Mouse (Mus musculus) heart, adult 11 months (tissue): ENCODE data around the gene Tgm2.

Experiments used
- DNase-seq: peaks from one replicate; pipeline ENCODE4 v3.0.0; 2022

Tgm2 gene

GRCm38 (mm10) chr2:158166628-158167027 is 20.4 kb upstream of the Tgm2 start:
- peak; percentile 98 for DNase-seq

- DNase-seq, result no peak
Observed at GRCm38 (mm10) chr2:158165776-158166175, 19.5 kb upstream of the Tgm2 start.

- no peak for DNase-seq
Observed at GRCm38 (mm10) chr2:158163034-158163433, 16.8 kb upstream of the Tgm2 start.

GRCm38 (mm10) chr2:158161761-158162160 is 15.5 kb upstream of the Tgm2 start:
- DNase-seq, result peak; percentile 88

- DNase-seq, result peak; percentile 97
Observed at GRCm38 (mm10) chr2:158159376-158160235, 13.4 kb upstream of the Tgm2 start.

- no peak for DNase-seq
Observed at GRCm38 (mm10) chr2:158157654-158158053, 11.4 kb upstream of the Tgm2 start.

- DNase-seq, result no peak
Observed at GRCm38 (mm10) chr2:158156487-158156886, 10.3 kb upstream of the Tgm2 start.

GRCm38 (mm10) chr2:158155615-158156014 is 9.4 kb upstream of the Tgm2 start:
- no peak for DNase-seq

- DNase-seq, result no peak
Observed at GRCm38 (mm10) chr2:158155101-158155500, 8.9 kb upstream of the Tgm2 start.

- peak; percentile 91 for DNase-seq
Observed at GRCm38 (mm10) chr2:158154641-158155040, 8.4 kb upstream of the Tgm2 start.

- DNase-seq, result peak; percentile 94
Observed at GRCm38 (mm10) chr2:158153728-158154343, 7.6 kb upstream of the Tgm2 start.

GRCm38 (mm10) chr2:158152685-158153309 is 6.6 kb upstream of the Tgm2 start:
- DNase-seq, result no peak

- DNase-seq, result peak; percentile 80
Observed at GRCm38 (mm10) chr2:158151077-158151476, 4.8 kb upstream of the Tgm2 start.

- peak; percentile 95 for DNase-seq
Observed at GRCm38 (mm10) chr2:158146971-158147370, 735 bp upstream of the Tgm2 start.

- peak; percentile 95 for DNase-seq
Observed at GRCm38 (mm10) chr2:158145528-158146065, 639 bp downstream of the Tgm2 start.

- peak; percentile 90 for DNase-seq
Observed at GRCm38 (mm10) chr2:158144750-158145527, 1.3 kb downstream of the Tgm2 start.

- DNase-seq, result no peak
Observed at GRCm38 (mm10) chr2:158144263-158144662, 2.0 kb downstream of the Tgm2 start.

GRCm38 (mm10) chr2:158143816-158144215 is 2.4 kb downstream of the Tgm2 start:
- DNase-seq, result no peak

GRCm38 (mm10) chr2:158142981-158143380 is 3.3 kb downstream of the Tgm2 start:
- peak; percentile 92 for DNase-seq

- DNase-seq, result peak; percentile 99
Observed at GRCm38 (mm10) chr2:158141690-158142440, 4.4 kb downstream of the Tgm2 start.

GRCm38 (mm10) chr2:158141271-158141670 is 5.0 kb downstream of the Tgm2 start:
- peak; percentile 98 for DNase-seq

- peak; percentile 96 for DNase-seq
Observed at GRCm38 (mm10) chr2:158140664-158141063, 5.6 kb downstream of the Tgm2 start.
